Mouse (Mus musculus) midbrain, embryonic 10.5 days (tissue): ENCODE data around the gene Efna2. TPM values are rescaled to one million over a fixed set of nuclear protein-coding genes. Genes with fewer than 3 reads are reported as not detected.
"Not testable (repeated sequence)": the region's sequence is repeated elsewhere in the genome, so short reads cannot be mapped to it uniquely, and the experiment has no call there.

ENCODE experiments used
- DNase-seq: peaks from one replicate; pipeline ENCODE4 v3.0.0-alpha.2; 2017; ENCODE audit warnings: low spot score
- H3K27ac ChIP-seq: fragments of 300-500 bp; sonication (generic); replicated peaks from 2 replicates; pipeline ENCODE4 v1.5.1; 2016; ENCODE audit warnings: mild to moderate bottlenecking
- H3K27me3 ChIP-seq: fragments of 300-500 bp; sonication (generic); 2 replicates; pipeline ENCODE4 v1.6.1; 2016; ENCODE audit warnings: low read depth, mild to moderate bottlenecking; ENCODE audit not compliant: poor library complexity, severe bottlenecking
- H3K36me3 ChIP-seq: fragments of 300-500 bp; sonication (generic); 2 replicates; pipeline ENCODE4 v1.6.1; 2016; ENCODE audit warnings: mild to moderate bottlenecking, moderate library complexity
- H3K4me1 ChIP-seq: fragments of 300-500 bp; sonication (generic); 2 replicates; pipeline ENCODE4 v1.6.1; 2016
- H3K4me3 ChIP-seq: fragments of 300-500 bp; sonication (generic); 2 replicates; pipeline ENCODE4 v1.5.1; 2016; ENCODE audit warnings: mild to moderate bottlenecking, moderate library complexity
- H3K9me3 ChIP-seq: fragments of 300-500 bp; sonication (generic); replicated peaks from 2 replicates; pipeline ENCODE4 v1.6.1; 2016; ENCODE audit warnings: mild to moderate bottlenecking
- WGBS: fragments of 180-500 bp; shearing (Covaris S2); methylation state at CpG from one replicate; pipeline ENCODE4 v1.1.7; 2016; 5-methylcytosine and 5-hydroxymethylcytosine counted together
- polyA plus RNA-seq: library from polyadenylated mRNA; unstranded; fragments of >200 nt; fragmentation: Nextera tagmentation; extraction: Ambion mirVana; gene quantifications from 2 replicates; pipeline ENCODE4 v1.2.1, GENCODE M21; 2016

Efna2 gene
- polyA plus RNA-seq, 1 experiment from 2014 or later, result 56.6 TPM

DNA sequence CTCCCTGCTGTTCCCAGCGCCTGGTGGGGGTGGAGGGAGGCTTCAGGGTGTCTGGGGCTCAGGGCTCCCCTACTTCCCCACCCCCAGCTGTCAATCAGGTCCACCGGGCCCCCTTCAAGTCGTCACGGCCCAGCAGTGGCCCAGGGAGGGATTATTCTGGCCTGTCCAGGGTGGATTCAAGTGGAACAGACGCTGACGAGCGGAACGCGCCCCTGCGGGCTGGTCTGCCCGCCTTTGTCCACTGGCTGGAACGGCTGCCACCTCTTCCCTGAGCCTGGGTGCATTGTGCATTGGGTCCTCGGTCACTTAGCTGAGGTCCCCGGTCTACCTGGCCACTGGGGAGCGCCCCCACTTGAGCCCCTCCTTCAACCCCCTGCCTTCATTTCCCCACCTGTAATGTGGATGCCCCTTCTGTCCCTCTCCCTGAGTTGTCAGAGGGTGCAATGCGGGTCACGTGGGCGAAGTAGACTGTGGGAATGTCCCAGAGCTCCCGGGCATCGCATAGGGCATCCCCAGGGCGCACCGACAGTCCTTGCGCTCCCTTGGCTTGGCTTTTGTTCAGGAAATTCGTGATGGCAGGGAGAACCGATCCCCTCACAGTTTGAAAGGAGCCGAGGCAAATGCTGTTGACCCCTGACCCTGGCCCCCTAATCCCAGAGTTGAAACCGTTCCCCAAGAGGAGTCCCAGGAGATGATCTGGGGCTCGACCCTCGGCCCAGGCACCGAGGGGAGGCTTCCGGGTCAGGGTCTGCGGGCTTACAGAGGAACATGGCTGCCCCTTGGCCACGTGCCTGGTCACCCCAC, 17.7 kb downstream of the Efna2 start:
- Histone ChIP-seq H3K27ac (peak overlapping the region; percentile 96), H3K4me3 (peak overlapping the region; percentile 38), H3K9me3 (no peaks in the 10 kb centered on the region), H3K27me3 (peaks cover 61% of the 10 kb centered on the region), H3K4me1 (peaks cover 86% of the 10 kb centered on the region), H3K36me3 (no peaks in the 10 kb centered on the region)
- WGBS, result 28% methylated on average over 33 of the region's 33 CpGs
- peak; percentile 88 for DNase-seq

DNA sequence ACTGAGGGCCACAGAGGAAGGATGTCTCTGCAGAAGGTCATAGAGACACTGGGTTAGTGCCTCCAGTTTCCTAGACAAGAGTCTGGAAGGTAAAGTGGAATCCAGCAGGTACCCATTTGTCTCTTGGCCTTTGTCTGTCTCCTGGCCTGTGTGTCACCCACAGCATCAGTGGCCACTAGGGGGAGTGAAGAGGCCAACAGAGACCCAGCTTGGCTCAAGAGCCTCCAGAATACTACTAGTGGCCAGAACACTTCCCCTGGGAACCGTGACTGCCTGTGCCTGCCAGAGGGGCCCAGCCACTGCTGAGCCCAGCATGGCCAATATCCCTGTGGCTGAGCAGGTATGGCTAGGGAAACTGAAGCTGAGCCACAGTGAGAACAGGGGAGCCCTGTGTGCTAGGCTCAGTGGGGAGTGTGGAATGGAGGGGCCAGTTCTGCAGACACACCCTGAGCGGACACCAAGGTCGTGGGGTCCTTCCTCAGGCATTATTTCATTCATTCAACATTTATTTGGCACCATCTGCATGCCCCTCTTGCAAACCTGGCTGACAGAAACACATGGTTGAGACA, 20.2 kb downstream of the Efna2 start:
- H3K36me3 ChIP-seq, result no peaks in the 10 kb centered on the region
- H3K9me3 ChIP-seq, result no peaks in the 10 kb centered on the region
- WGBS, result 57% methylated on average over 3 of the region's 3 CpGs
- peaks cover 80% of the 10 kb centered on the region for H3K4me1 ChIP-seq
- DNase-seq, result peak; percentile 89
- H3K27ac ChIP-seq, result peak overlapping the region; percentile 71
- peaks cover 39% of the 10 kb centered on the region for H3K27me3 ChIP-seq
- H3K4me3 ChIP-seq, result peak overlapping the region; percentile 31; the same call in 1 of the 2 replicates

DNA sequence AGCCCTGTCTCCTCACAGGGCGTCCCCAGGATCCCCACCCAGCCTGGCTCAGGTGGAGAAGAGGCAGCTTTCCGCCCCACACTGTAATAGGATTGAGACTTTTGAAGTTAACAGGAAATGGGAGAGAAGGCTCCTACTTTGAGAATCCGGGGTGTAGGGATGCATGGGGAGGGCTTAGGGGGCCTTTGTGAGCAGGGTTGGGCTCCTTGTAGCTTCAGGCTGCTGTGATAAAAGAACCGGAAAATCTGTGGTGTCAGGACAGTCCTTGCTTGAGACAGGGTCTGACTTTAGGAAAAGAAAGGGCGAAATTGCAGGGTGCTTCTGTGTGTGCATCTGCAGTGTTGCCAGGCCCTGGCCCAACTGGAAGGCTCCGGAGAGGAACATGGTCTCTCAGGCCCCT, 21.2 kb downstream of the Efna2 start:
- Histone ChIP-seq H3K36me3 (no peaks in the 10 kb centered on the region), H3K27me3 (peaks cover 35% of the 10 kb centered on the region), H3K4me1 (peaks cover 80% of the 10 kb centered on the region), H3K9me3 (no peaks in the 10 kb centered on the region), H3K4me3 (peak overlapping the region; percentile 16; the same call in 1 of the 2 replicates), H3K27ac (peak overlapping the region; percentile 71)
- 51% methylated on average over 6 of the region's 6 CpGs for WGBS
- peak; percentile 55 for DNase-seq

DNA sequence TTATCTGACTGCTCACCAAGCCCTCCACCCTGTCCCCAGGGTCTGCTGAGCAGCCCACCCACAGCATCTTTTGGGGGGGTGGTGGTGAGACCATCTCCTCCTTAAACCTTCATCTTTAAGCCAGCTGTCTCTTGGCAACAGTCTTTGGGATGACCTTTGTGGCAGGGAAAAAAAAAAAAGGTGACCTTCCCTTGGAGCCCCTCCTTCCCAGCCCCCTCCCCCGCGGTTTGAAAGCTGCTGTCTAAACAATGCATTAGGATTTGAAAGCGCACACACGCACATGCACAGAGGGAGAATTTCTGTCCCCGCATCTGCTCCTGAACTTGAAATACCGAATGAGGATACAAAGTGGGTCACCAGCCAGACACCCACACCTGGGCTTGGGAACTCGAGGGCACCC, 24.8 kb downstream of the Efna2 start:
- H3K36me3 ChIP-seq, result no peaks in the 10 kb centered on the region
- peaks cover 20% of the 10 kb centered on the region; the same call in 1 of the 2 replicates for H3K27me3 ChIP-seq
- peak overlapping the region; percentile 31 for H3K4me3 ChIP-seq
- DNase-seq, result peak; percentile 71
- H3K27ac ChIP-seq, result peak overlapping the region; percentile 89
- H3K9me3 ChIP-seq, result no peaks in the 10 kb centered on the region
- WGBS, result 14% methylated on average over 7 of the region's 7 CpGs
- H3K4me1 ChIP-seq, result peaks cover 77% of the 10 kb centered on the region

DNA sequence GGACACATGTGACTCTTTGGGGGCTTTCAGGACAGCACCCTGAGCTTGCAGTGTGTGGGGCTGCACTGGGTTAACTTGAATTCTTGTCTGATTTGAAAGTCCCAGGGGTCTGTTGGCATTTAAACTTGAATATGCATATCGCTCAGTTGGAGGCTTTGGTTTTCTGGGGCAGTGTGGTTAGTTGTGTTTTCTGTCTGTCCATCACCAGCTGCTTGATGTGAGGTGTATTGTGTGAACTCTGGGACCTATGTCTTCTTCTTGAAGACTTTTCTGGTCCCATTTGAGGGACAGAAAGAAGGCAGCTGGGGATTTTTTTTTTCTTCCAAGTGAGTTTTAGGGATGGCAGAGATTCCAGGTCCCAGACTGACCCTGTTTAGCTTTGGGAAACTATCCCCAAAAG, 27.9 kb downstream of the Efna2 start:
- no peaks in the 10 kb centered on the region for H3K9me3 ChIP-seq
- H3K27ac ChIP-seq, result peak overlapping the region; percentile 89
- DNase-seq, result no peak
- peaks cover 26% of the 10 kb centered on the region for H3K27me3 ChIP-seq
- H3K36me3 ChIP-seq, result no peaks in the 10 kb centered on the region
- 55% methylated on average over 1 of the region's 1 CpGs for WGBS
- peak overlapping the region; percentile 51; the same call in 1 of the 2 replicates for H3K4me3 ChIP-seq
- peaks cover 66% of the 10 kb centered on the region for H3K4me1 ChIP-seq

DNA sequence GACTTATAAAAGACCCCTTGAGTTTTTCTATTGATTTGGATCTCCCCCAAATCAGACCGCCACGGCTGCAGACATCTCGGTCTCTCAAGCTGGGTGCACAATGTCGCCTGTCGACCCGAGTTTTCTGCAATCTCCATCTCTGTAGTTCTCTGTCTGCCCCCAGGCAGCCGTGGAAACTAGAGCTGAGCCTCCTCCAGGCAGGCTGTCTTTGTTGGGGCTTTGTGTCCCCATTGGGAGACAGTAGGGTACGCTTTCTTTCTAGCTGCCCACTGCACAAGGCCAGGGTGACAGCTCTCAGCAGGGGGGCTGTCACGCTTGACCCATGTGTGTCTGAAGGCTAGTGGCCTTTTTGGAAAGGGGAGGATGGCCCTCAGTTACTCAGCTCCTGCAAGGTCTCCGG, 28.4 kb downstream of the Efna2 start:
- H3K27me3 ChIP-seq, result peaks cover 26% of the 10 kb centered on the region
- H3K9me3 ChIP-seq, result no peaks in the 10 kb centered on the region
- WGBS, result 31% methylated on average over 10 of the region's 10 CpGs
- DNase-seq, result peak; percentile 78
- H3K36me3 ChIP-seq, result no peaks in the 10 kb centered on the region
- H3K27ac ChIP-seq, result peak overlapping the region; percentile 89
- H3K4me1 ChIP-seq, result peaks cover 65% of the 10 kb centered on the region
- H3K4me3 ChIP-seq, result peak overlapping the region; percentile 51

DNA sequence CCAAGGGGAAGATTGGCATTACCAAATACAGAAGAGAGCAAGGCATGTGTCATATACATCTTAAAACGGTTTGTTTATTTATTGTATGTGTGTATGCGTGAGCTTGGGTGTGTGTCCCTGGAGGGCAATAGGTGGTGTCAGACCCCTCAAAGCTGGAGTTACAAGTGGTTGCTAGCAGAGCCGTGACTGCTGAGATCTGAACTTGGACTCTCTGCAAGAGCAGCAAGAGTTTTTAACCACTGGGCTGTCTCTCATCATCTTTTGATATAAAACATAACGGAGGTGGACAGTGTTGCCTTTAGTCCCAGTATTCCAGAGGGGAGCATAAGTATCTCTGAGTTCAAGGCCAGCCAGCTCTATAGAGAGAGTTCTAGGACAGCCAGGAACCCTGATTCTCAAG, 29.0 kb downstream of the Efna2 start:
- H3K27ac ChIP-seq, result peak overlapping the region; percentile 89

DNA sequence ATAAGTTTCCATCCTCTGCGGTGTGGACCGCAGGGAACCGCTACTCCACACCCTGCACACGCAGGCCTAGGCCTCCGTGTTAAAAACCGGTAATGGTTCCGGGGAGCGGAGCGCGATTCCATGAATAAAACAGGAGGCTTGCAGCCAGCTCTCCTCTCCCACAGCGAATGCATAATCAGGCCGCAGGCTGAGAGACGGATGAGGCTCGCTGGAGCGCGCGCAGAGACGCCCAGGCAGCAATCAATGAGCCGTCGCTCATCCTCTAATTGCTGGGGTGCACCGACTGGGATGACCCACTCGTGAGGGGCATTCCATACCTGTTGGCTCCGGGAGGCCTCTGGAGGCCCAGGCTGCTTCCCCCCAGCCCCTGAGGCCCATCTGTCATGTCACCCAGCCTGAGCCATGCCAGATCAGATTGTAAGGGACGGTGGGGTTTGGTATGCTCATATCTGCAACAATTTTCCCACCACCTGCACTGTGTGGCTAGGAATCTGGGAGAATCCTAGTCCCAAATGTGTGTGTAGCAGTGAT, 29.6 kb downstream of the Efna2 start:
- 6% methylated on average over 24 of the region's 24 CpGs for WGBS
- Histone ChIP-seq H3K36me3 (no peaks in the 10 kb centered on the region), H3K27ac (peak overlapping the region; percentile 89), H3K4me3 (peak overlapping the region; percentile 51), H3K9me3 (no peaks in the 10 kb centered on the region), H3K27me3 (peaks cover 26% of the 10 kb centered on the region), H3K4me1 (peaks cover 60% of the 10 kb centered on the region)
- peak; percentile 68 for DNase-seq

More for the DNA sequence above, 29.0 kb downstream of the Efna2 start:
- H3K4me3 ChIP-seq, result peak overlapping the region; percentile 51
- no peak for DNase-seq
- H3K4me1 ChIP-seq, result peaks cover 66% of the 10 kb centered on the region
- 67% methylated on average over 4 of the region's 4 CpGs for WGBS
- peaks cover 26% of the 10 kb centered on the region for H3K27me3 ChIP-seq
- H3K36me3 ChIP-seq, result no peaks in the 10 kb centered on the region
- H3K9me3 ChIP-seq, result no peaks in the 10 kb centered on the region

DNA sequence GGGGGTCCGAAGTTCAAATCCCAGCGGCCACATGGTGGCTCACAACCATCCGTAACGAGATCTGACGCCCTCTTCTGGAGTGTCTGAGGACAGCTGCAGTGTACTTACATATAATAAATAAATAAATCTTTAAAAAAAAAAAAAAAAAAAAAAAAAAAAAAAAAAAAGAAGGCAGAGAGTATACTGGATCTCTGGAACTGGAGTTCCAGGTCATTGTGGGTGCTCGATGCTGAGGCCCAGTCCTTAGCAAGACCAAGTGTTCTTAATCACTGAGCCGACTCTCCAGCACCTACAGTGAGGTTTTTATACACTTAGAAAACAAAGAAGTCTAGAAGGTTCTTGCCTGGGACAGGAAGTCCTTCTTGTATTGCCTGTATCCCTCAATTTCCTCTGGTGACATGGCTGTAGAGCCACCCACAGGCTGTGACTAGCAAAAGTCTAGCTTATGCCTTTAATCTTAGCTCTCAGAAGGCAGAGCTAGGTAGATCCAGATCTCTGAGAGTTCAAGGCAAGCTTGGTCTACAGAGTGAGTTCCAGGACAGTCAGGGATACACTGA, 32.3 kb downstream of the Efna2 start:
- WGBS, result 71% methylated on average over 7 of the region's 7 CpGs

DNA sequence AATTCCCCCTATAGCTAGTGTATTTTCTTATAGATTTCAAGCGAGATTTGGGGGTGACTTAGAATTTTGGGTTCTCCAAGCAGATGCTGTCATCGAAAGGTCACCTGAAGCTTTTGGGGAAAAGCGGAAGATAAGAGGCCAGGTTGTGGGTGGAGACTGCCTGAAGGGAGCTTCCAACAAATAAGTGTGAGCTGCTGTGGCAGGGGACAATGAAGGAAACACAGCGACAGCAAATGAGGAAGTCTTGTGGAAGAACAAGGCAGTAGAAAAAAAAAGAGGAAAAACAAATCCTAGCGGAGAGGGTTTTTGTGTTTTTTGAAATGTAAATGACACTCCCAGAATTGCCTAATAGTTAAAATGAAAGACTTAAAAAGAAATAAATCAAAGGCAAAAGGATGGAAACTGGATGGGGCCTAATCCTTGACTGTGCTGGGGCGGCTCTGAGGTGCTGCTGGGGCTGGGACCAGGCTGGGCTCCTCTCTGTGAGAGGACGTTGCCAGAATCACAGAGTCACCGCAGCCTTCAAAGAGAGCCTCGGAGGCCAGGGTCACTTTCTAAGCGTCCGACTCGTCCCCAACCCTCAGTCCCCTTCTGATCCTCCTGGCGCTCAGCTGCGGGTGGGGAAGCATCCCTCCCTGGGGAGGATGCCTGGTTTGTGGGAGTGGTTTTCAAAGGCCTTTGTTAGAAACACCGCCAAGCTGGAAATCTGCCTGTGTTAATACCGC, 35.9 kb downstream of the Efna2 start:
- Histone ChIP-seq H3K4me3 (peak overlapping the region; percentile 23), H3K27ac (peak overlapping the region; percentile 83), H3K36me3 (no peaks in the 10 kb centered on the region), H3K9me3 (no peaks in the 10 kb centered on the region), H3K4me1 (peaks cover 29% of the 10 kb centered on the region), H3K27me3 (peaks cover 6% of the 10 kb centered on the region)
- 10% methylated on average over 16 of the region's 16 CpGs for WGBS
- peak; percentile 55 for DNase-seq

More for the DNA sequence above, 32.3 kb downstream of the Efna2 start:
- H3K9me3 ChIP-seq, DNase-seq, H3K4me3 ChIP-seq, H3K36me3 ChIP-seq, H3K27ac ChIP-seq: not testable (repeated sequence)
- peaks cover 24% of the 10 kb centered on the region for H3K27me3 ChIP-seq
- H3K4me1 ChIP-seq, result peaks cover 60% of the 10 kb centered on the region

DNA sequence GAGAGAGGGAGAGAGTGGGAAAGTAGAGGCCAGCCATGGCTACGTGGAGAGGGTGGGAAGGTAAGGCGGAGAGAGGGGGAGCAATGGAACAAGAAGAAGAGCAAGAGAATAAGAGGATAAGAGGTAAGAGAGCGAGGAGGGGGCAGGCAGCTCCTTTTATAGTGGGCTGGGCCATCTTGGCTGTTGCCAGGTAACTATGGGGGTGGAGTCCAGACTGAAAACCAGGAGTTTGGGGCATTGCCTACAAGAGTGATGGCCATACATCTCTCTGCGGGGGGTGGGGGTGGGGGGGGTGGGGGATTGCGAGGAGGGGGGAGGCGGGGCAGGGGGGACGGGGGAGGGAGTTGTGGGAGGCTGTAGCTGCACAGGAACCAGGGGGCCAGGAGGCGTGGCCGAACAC, 41.4 kb downstream of the Efna2 start:
- peaks cover 33% of the 10 kb centered on the region for H3K4me1 ChIP-seq
- no peak for DNase-seq
- peak overlapping the region; percentile 46 for H3K27ac ChIP-seq
- H3K27me3 ChIP-seq, result peaks cover 5% of the 10 kb centered on the region; the same call in 1 of the 2 replicates
- H3K9me3 ChIP-seq, result no peaks in the 10 kb centered on the region
- H3K4me3 ChIP-seq, result no peak overlapping the region
- no peaks in the 10 kb centered on the region for H3K36me3 ChIP-seq
- 36% methylated on average over 8 of the region's 9 CpGs for WGBS

DNA sequence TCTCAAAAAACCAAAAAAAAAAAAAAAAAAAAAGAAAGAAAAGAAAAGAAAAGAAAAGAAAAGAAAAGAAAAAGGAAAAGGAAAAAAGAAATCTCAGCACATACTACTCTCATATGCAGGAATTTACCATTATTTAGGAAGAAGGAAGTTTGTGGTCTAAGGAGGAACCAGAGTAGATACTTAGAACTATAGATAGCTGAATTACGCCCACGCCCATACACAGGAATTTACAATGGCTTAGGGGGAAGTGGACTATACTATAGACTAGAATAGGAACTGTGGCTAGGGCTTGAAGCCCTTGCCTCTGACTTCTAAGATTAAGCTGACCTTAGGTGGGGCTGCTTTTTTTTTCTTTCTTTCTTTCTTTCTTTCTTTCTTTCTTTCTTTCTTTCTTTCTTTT, 43.9 kb downstream of the Efna2 start:
- H3K27me3 ChIP-seq, H3K9me3 ChIP-seq, H3K36me3 ChIP-seq, H3K4me3 ChIP-seq, H3K27ac ChIP-seq, DNase-seq: not testable (repeated sequence)
- WGBS, result 86% methylated on average over 2 of the region's 2 CpGs
- peaks cover 52% of the 10 kb centered on the region for H3K4me1 ChIP-seq
